In genomic region chr14:60409702-60410491, GRCm38 (mm10) we compare ENCODE assay signal across 8 mouse cellular contexts. TPM values are rescaled to one million over a fixed set of nuclear protein-coding genes. Genes with fewer than 3 reads are reported as not detected.
DNase-seq lines count a peak whose midpoint lies in the region; ATAC-seq and TF ChIP-seq lines count a peak whose summit lies in the region.

No protein-coding gene starts in this region.

- H3K79me2 ChIP-seq in liver, adult 2 months (ENCODE audit: control insufficient read depth, insufficient read depth, low read length): no peaks in the 10 kb centered on the region

- ATAC-seq in liver, postnatal 0 days: no peak
- peak; percentile 62; the same call in 1 of the 2 replicates for ATAC-seq in intestine, embryonic 16.5 days

- intact Hi-C loops in gastrocnemius, postnatal 36 days (cut with DNase I): no loop called here

- TF ChIP-seq CTCF in liver, adult 2 months (IDR thresholded peaks at IDR 0.05; ENCODE audit: low read depth, low read length): no peak
- no peak for TF ChIP-seq CTCF in liver, postnatal 0 days (IDR thresholded peaks at IDR 0.05; ENCODE audit: low read depth)
- no peak for TF ChIP-seq CTCF in olfactory bulb, adult 2 months (IDR thresholded peaks at IDR 0.05; ENCODE audit: insufficient read depth, low read depth, low read length)

- no peak overlapping the region for H3K27ac ChIP-seq in liver, adult 2 months (replicated peaks; ENCODE audit: insufficient read depth, low read depth, low read length)
- H3K27ac ChIP-seq in liver, postnatal 0 days (ENCODE audit: low read depth): no peak overlapping the region
- no peak overlapping the region for H3K27ac ChIP-seq in intestine, embryonic 16.5 days (ENCODE audit: low read length)
- H3K27ac ChIP-seq in olfactory bulb, adult 2 months (ENCODE audit: insufficient read depth, low read depth, low read length): peak overlapping the region; percentile 69

- no peak for TF ChIP-seq POLR2A in liver, adult 2 months (IDR thresholded peaks at IDR 0.05; ENCODE audit: extremely low read depth, insufficient read depth, low read length)
- TF ChIP-seq POLR2A in olfactory bulb, adult 2 months (IDR thresholded peaks at IDR 0.05; ENCODE audit: insufficient read depth, low read depth, low read length): no peak

- 46% methylated on average over 12 of the region's 12 CpGs for WGBS in liver, adult 2 months
- WGBS in liver, postnatal 0 days (ENCODE audit: insufficient replicate concordance): 40% methylated on average over 12 of the region's 12 CpGs
- WGBS in intestine, embryonic 16.5 days: 16% methylated on average over 12 of the region's 12 CpGs
- WGBS in olfactory bulb, adult 2 months: 10% methylated on average over 12 of the region's 12 CpGs

- H3K36me3 ChIP-seq in liver, adult 2 months (ENCODE audit: control insufficient read depth, insufficient read depth, low read length): no peaks in the 10 kb centered on the region
- H3K36me3 ChIP-seq in liver, postnatal 0 days (replicated peaks; ENCODE audit: insufficient read depth, low read length): no peaks in the 10 kb centered on the region
- no peaks in the 10 kb centered on the region for H3K36me3 ChIP-seq in intestine, embryonic 16.5 days (ENCODE audit: control insufficient read depth, insufficient read depth, low read length)

- peak; percentile 15 for DNase-seq in liver, adult 2 months (ENCODE audit: extremely low read depth, low read depth, low spot score)
- no peak for DNase-seq in liver, postnatal 0 days
- peak; percentile 23 for DNase-seq in embryo, embryonic 11.5 days (ENCODE audit: low read depth, low spot score)
- no peak for DNase-seq in B cell, adult 2 months
- no peak for DNase-seq in heart, postnatal 4 days
- no peak for DNase-seq in gastrocnemius, postnatal 36 days

- H3K9ac ChIP-seq in liver, adult 2 months (ENCODE audit: low read depth, low read length): no peak overlapping the region
- no peak overlapping the region for H3K9ac ChIP-seq in liver, postnatal 0 days (replicated peaks)
- H3K9ac ChIP-seq in intestine, embryonic 16.5 days (ENCODE audit: low read depth, low read length): no peak overlapping the region

- no peak overlapping the region for H3K4me3 ChIP-seq in liver, adult 2 months (ENCODE audit: insufficient read depth, low read depth, low read length)
- no peak overlapping the region for H3K4me3 ChIP-seq in liver, postnatal 0 days (ENCODE audit: low read depth, low read length)
- H3K4me3 ChIP-seq in intestine, embryonic 16.5 days (ENCODE audit: low read length): no peak overlapping the region
- H3K4me3 ChIP-seq in olfactory bulb, adult 2 months (ENCODE audit: insufficient read depth, low read depth, low read length): no peak overlapping the region

- H3K4me2 ChIP-seq in liver, postnatal 0 days (ENCODE audit: low read depth, low read length): no peak overlapping the region
- H3K4me2 ChIP-seq in intestine, embryonic 16.5 days (ENCODE audit: low read depth, low read length): no peak overlapping the region

- H3K4me1 ChIP-seq in liver, adult 2 months (ENCODE audit: control insufficient read depth, insufficient read depth, low read length): 0 out of 2 replicates have a peak, but pooled peaks cover 2% of the 10 kb centered on the region
- H3K4me1 ChIP-seq in liver, postnatal 0 days (ENCODE audit: insufficient read depth): peaks cover 3% of the 10 kb centered on the region; the same call in 1 of the 2 replicates
- H3K4me1 ChIP-seq in intestine, embryonic 16.5 days (ENCODE audit: control insufficient read depth, insufficient read depth, low read length): peaks cover 6% of the 10 kb centered on the region
- H3K4me1 ChIP-seq in olfactory bulb, adult 2 months (ENCODE audit: control insufficient read depth, insufficient read depth, low read length): peaks cover 32% of the 10 kb centered on the region

- H3K9me3 ChIP-seq in liver, postnatal 0 days (ENCODE audit: low read length): no peaks in the 10 kb centered on the region
- H3K9me3 ChIP-seq in intestine, embryonic 16.5 days (ENCODE audit: control insufficient read depth, low read length): no peaks in the 10 kb centered on the region

- TF ChIP-seq EP300 in liver, postnatal 0 days (IDR thresholded peaks at IDR 0.05; ENCODE audit: low read depth): no peak

- no peaks in the 10 kb centered on the region for H3K27me3 ChIP-seq in liver, adult 2 months (ENCODE audit: control insufficient read depth, insufficient read depth, low read length)
- H3K27me3 ChIP-seq in liver, postnatal 0 days (ENCODE audit: insufficient read depth, low read length): no peaks in the 10 kb centered on the region
- no peaks in the 10 kb centered on the region for H3K27me3 ChIP-seq in intestine, embryonic 16.5 days (replicated peaks; ENCODE audit: control insufficient read depth, insufficient read depth, low read length)

RNA-seq across cellular contexts. Expression of gene Amer2, which starts 36.8 kb away (rescaled TPM):
- 0.28 and 0.34 TPM in 2 replicates for total RNA-seq in liver, adult 2 months (2014; rRNA removed)
- polyA plus RNA-seq in liver, adult 2 months (2012; rRNA removed): 0.16 and 0.24 TPM in 2 replicates
- 0.86 and 1.0 TPM in 2 replicates for polyA plus RNA-seq in liver, postnatal 0 days (2015; fragmentation: Nextera tagmentation; extraction: Ambion mirVana)
- 0.56 and 0.64 TPM in 2 replicates for polyA plus RNA-seq in intestine, embryonic 16.5 days (2015; fragmentation: Nextera tagmentation; extraction: Ambion mirVana)
- polyA plus RNA-seq in olfactory bulb, adult 2 months (2012; ENCODE audit: insufficient read depth, insufficient read length, low replicate concordance, missing spikeins): not detected in 2 replicates
- total RNA-seq in heart, postnatal 4 days (2021): under 1 TPM; 0.07 to 0.10 TPM
- not detected for total RNA-seq in gastrocnemius, postnatal 36 days (2021)

Comparison
In these comparisons a context has a peak if more than half of its experiments do, and no peak if none do; other contexts are left out.
1. DNase-seq: peak in liver, adult 2 months (single experiment) and embryo, embryonic 11.5 days (single experiment); none in liver, postnatal 0 days (single experiment), B cell, adult 2 months (0 of 2), heart, postnatal 4 days (single experiment) and gastrocnemius, postnatal 36 days (0 of 2).